Mouse (Mus musculus) small intestine, adult 2 months (tissue): ENCODE measurements around the gene Wdr59.

Experiments used
- CTCF ChIP-seq: fragments of 200-500 bp; IDR thresholded peaks from 2 replicates; pipeline ENCODE4 v1.5.1; 2012; ENCODE audit warnings: low read depth, mild to moderate bottlenecking, control low read depth, inconsistent platforms, low read length, moderate library complexity, mixed read lengths; ENCODE audit not compliant: insufficient replicate concordance, insufficient read length; ENCODE audit errors: extremely low read depth
- POLR2A ChIP-seq: fragments of 200-500 bp; IDR thresholded peaks from 2 replicates; pipeline ENCODE4 v1.6.1; 2012; ENCODE audit warnings: low read depth, mild to moderate bottlenecking, control low read depth, inconsistent platforms, low read length, moderate library complexity

DNA sequence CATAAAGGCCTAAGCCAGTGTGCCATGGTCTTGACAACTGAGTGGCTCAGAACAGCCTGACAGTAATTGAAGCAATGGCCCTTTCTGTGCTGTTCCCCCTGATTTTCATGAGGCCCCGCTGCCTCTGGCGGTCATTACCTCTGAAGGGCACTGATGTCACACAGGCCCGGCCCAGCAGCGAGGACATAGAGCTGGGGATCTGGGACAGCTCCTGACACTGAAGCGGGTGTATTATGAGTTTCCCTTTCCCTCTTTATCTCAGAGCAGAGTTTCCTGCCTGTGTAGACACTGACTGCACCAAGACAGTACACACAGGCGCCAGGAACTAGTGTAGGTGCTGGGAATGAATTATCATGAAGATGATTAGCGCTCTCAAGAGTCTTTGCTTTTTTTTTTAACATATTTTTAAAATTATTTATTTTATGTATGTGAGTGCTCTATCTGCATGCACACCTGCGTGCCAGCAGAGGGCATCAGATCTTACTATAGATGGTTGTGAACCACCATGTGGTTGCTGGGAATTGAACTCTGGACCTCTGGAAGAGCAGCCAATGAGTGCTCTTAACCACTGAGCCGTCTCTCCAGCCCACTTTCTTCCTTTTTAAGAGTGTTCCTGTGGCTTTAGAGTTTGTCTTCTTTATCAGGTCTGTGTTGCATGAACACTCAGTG is 22.0 kb upstream of the Wdr59 start:
- TF ChIP-seq CTCF: no peak
- TF ChIP-seq POLR2A: no peak
